ENCODE assay signal across 8 mouse cellular contexts in the genomic region with DNA sequence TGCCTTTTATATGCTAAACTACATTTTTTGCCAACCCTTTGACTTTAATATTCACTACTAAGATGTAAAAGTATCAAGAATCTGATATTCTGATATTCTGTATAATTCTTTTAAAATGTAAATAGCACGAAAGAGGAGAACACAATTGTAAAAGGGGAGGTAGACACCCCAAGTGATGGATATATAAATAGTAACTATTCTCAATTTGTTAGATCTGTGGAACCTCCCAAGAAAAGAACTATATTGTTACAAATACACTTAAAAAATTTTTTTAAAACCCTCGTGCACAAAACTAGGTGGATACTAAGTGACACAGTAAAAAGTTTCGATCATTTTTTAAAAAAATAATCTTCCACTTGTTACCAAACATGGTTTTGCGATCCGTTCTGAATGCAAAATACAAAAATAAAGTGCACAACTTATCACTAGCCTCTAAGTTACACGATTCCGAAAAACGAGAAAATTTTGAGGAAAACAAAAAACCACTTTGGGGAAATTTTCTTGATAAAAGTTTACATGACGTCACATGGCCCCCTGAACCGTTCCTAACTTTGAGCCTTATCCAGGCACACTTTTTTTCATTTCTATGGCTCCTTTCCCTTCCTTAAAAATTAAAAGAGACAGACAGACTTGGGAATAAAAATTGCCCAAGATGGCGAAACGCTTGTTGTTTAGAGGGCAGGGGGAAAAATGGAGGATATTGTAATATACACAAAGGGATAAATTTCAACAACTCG.
DNase-seq lines count a peak whose midpoint lies in the region; ATAC-seq and TF ChIP-seq lines count a peak whose summit lies in the region.

No protein-coding gene starts in this region.

- H3K4me1 ChIP-seq in heart, postnatal 0 days (ENCODE audit: control insufficient read depth, insufficient read depth): peaks cover 27% of the 10 kb centered on the region
- peaks cover 29% of the 10 kb centered on the region for H3K4me1 ChIP-seq in G1E (ENCODE audit: insufficient read depth, low read depth, low read length)
- peaks cover 20% of the 10 kb centered on the region for H3K4me1 ChIP-seq in forebrain, embryonic 16.5 days (replicated peaks; ENCODE audit: control insufficient read depth, insufficient read depth, low read length)
- H3K4me1 ChIP-seq in midbrain, embryonic 10.5 days: peaks cover 59% of the 10 kb centered on the region

- ATAC-seq in heart, postnatal 0 days (ENCODE audit: insufficient read depth, low read depth): no peak
- ATAC-seq in G1E (ENCODE audit: extremely low read depth, insufficient number of reproducible peaks, low FRiP score, poor library complexity, severe bottlenecking): no peak; the same call in 1 of the 2 replicates
- no peak for ATAC-seq in forebrain, embryonic 16.5 days

- H3K36me3 ChIP-seq in heart, postnatal 0 days (replicated peaks; ENCODE audit: control insufficient read depth, insufficient read depth, low read length): no peaks in the 10 kb centered on the region
- H3K36me3 ChIP-seq in G1E (replicated peaks): no peaks in the 10 kb centered on the region
- H3K36me3 ChIP-seq in forebrain, embryonic 16.5 days (ENCODE audit: control insufficient read depth, insufficient read depth): no peaks in the 10 kb centered on the region
- no peaks in the 10 kb centered on the region for H3K36me3 ChIP-seq in midbrain, embryonic 10.5 days

- 2% methylated on average over 13 of the region's 13 CpGs for WGBS in heart, postnatal 0 days
- 2% methylated on average over 13 of the region's 13 CpGs for WGBS in forebrain, embryonic 16.5 days
- 8% methylated on average over 13 of the region's 13 CpGs for WGBS in midbrain, embryonic 10.5 days

- peak overlapping the region; percentile 71 for H3K4me2 ChIP-seq in heart, postnatal 0 days (ENCODE audit: low read depth, low read length)
- peak overlapping the region; percentile 45 for H3K4me2 ChIP-seq in forebrain, embryonic 16.5 days (ENCODE audit: low read length)

- TF ChIP-seq CTCF in heart, postnatal 0 days (IDR thresholded peaks at IDR 0.05; ENCODE audit: low read depth): no peak
- no peak for TF ChIP-seq CTCF in G1E (IDR thresholded peaks at IDR 0.05; ENCODE audit: low read depth, low read length)

- no peak for TF ChIP-seq EP300 in heart, postnatal 0 days (IDR thresholded peaks at IDR 0.05; ENCODE audit: low read depth)

- H3K9me3 ChIP-seq in heart, postnatal 0 days (replicated peaks; ENCODE audit: control insufficient read depth, low read length): no peaks in the 10 kb centered on the region
- H3K9me3 ChIP-seq in G1E (replicated peaks): no peaks in the 10 kb centered on the region
- H3K9me3 ChIP-seq in forebrain, embryonic 16.5 days (ENCODE audit: control insufficient read depth, low read length): no peaks in the 10 kb centered on the region
- H3K9me3 ChIP-seq in midbrain, embryonic 10.5 days (replicated peaks): no peaks in the 10 kb centered on the region

- intact Hi-C loops in heart, postnatal 25 days (cut with DNase I): loop anchor here (2.0 to 5.0 kb wide), 3 partner anchors 42 to 87 kb away; a partner anchor contains a TSS

- no peaks in the 10 kb centered on the region for H3K27me3 ChIP-seq in heart, postnatal 0 days (ENCODE audit: control insufficient read depth, insufficient read depth, low read length)
- no peaks in the 10 kb centered on the region for H3K27me3 ChIP-seq in G1E (ENCODE audit: insufficient read depth, low read length)
- H3K27me3 ChIP-seq in forebrain, embryonic 16.5 days (replicated peaks; ENCODE audit: control insufficient read depth, insufficient read depth, low read length): no peaks in the 10 kb centered on the region
- H3K27me3 ChIP-seq in midbrain, embryonic 10.5 days (ENCODE audit: low read depth, poor library complexity, severe bottlenecking): no peaks in the 10 kb centered on the region

- H3K9ac ChIP-seq in heart, postnatal 0 days (replicated peaks; ENCODE audit: low read depth, low read length): peak overlapping the region; percentile 99
- H3K9ac ChIP-seq in forebrain, embryonic 16.5 days (replicated peaks; ENCODE audit: low read depth, low read length): peak overlapping the region; percentile 97

- DNase-seq in heart, postnatal 0 days (ENCODE audit: low spot score): peak; percentile 55
- no peak for DNase-seq in heart, postnatal 25 days (ENCODE audit: low spot score)
- DNase-seq in G1E (ENCODE audit: low spot score): no peak
- DNase-seq in midbrain, embryonic 10.5 days (ENCODE audit: low spot score): no peak
- no peak for DNase-seq in cerebellum, adult 11-12 months
- no peak for DNase-seq in spleen, postnatal 10 days (ENCODE audit: low spot score in 2 of 2)
- DNase-seq in ovary, postnatal 10 days (ENCODE audit: low spot score): no peak

- H3K4me3 ChIP-seq in heart, postnatal 0 days (ENCODE audit: low read depth, low read length): peak overlapping the region; percentile 92
- H3K4me3 ChIP-seq in G1E (ENCODE audit: low read depth, low read length): peak overlapping the region; percentile 76
- peak overlapping the region; percentile 91 for H3K4me3 ChIP-seq in forebrain, embryonic 16.5 days (replicated peaks; ENCODE audit: low read length)
- H3K4me3 ChIP-seq in midbrain, embryonic 10.5 days: peak overlapping the region; percentile 96

- H3K27ac ChIP-seq in heart, postnatal 0 days (ENCODE audit: low read depth): peak overlapping the region; percentile 99
- H3K27ac ChIP-seq in forebrain, embryonic 16.5 days (ENCODE audit: low read length): peak overlapping the region; percentile 98
- peak overlapping the region; percentile 100 for H3K27ac ChIP-seq in midbrain, embryonic 10.5 days (replicated peaks)
